Comparison of ENCODE assay signal across 18 mouse cellular contexts in genomic region chr14:84476906-84477305, GRCm38 (mm10). TPM values are rescaled to one million over a fixed set of nuclear protein-coding genes. Genes with fewer than 3 reads are reported as not detected.
DNase-seq lines count a peak whose midpoint lies in the region; ATAC-seq and TF ChIP-seq lines count a peak whose summit lies in the region.
"Had no signal": no experiment of that assay in that cellular context is flagged by ENCODE, and none has a peak within 500 bp of the region (broad histone marks: within the 10 kb centered on the region; RNA-seq: fewer than 3 reads in every experiment).

No protein-coding gene starts in this region.

- 52% methylated on average over 4 of the region's 4 CpGs for WGBS in hindbrain, postnatal 0 days
- 53% methylated on average over 4 of the region's 4 CpGs for WGBS in hindbrain, embryonic 13.5 days
- 56% methylated on average over 4 of the region's 4 CpGs for WGBS in neural tube, embryonic 15.5 days

- peak overlapping the region; percentile 36; the same call in 1 of the 2 replicates for H3K4me2 ChIP-seq in hindbrain, postnatal 0 days (ENCODE audit: low read depth, low read length)
- H3K4me2 ChIP-seq in hindbrain, embryonic 13.5 days: no peak overlapping the region
- H3K4me2 ChIP-seq in neural tube, embryonic 15.5 days: peak overlapping the region; percentile 23; the same call in 1 of the 2 replicates
- H3K4me2 ChIP-seq: embryonic facial prominence, embryonic 12.5 days; forebrain, embryonic 13.5 days; forebrain, embryonic 15.5 days had no signal

- H3K4me3 ChIP-seq in hindbrain, postnatal 0 days (ENCODE audit: low read length): no peak overlapping the region
- no peak overlapping the region for H3K4me3 ChIP-seq in hindbrain, embryonic 13.5 days
- no peak overlapping the region for H3K4me3 ChIP-seq in neural tube, embryonic 15.5 days (replicated peaks)
- H3K4me3 ChIP-seq: embryonic facial prominence, embryonic 10.5 days; embryonic facial prominence, embryonic 12.5 days; forebrain, embryonic 13.5 days; forebrain, embryonic 15.5 days had no signal

- no peak for ATAC-seq in hindbrain, postnatal 0 days
- ATAC-seq in hindbrain, embryonic 13.5 days (ENCODE audit: low FRiP score): no peak
- no peak for ATAC-seq in neural tube, embryonic 15.5 days (ENCODE audit: low FRiP score)
- ATAC-seq: forebrain, embryonic 13.5 days; forebrain, embryonic 15.5 days had no signal

- TF ChIP-seq CTCF in hindbrain, postnatal 0 days (IDR thresholded peaks at IDR 0.05; ENCODE audit: low read depth): no peak

- no peak overlapping the region for H3K9ac ChIP-seq in hindbrain, postnatal 0 days (replicated peaks; ENCODE audit: low read length)
- H3K9ac ChIP-seq in hindbrain, embryonic 13.5 days: no peak overlapping the region
- no peak overlapping the region for H3K9ac ChIP-seq in neural tube, embryonic 15.5 days (replicated peaks)
- H3K9ac ChIP-seq: embryonic facial prominence, embryonic 12.5 days; forebrain, embryonic 13.5 days; forebrain, embryonic 15.5 days had no signal

- no peaks in the 10 kb centered on the region for H3K9me3 ChIP-seq in hindbrain, postnatal 0 days (ENCODE audit: low read length)
- no peaks in the 10 kb centered on the region for H3K9me3 ChIP-seq in hindbrain, embryonic 13.5 days
- no peaks in the 10 kb centered on the region for H3K9me3 ChIP-seq in neural tube, embryonic 15.5 days (replicated peaks)
- H3K9me3 ChIP-seq: embryonic facial prominence, embryonic 10.5 days; embryonic facial prominence, embryonic 12.5 days; forebrain, embryonic 13.5 days; forebrain, embryonic 15.5 days had no signal

- H3K36me3 ChIP-seq in hindbrain, postnatal 0 days (ENCODE audit: insufficient read depth, low read length): no peaks in the 10 kb centered on the region
- H3K36me3 ChIP-seq in hindbrain, embryonic 13.5 days: peaks cover 3% of the 10 kb centered on the region; the same call in 1 of the 2 replicates
- H3K36me3 ChIP-seq in neural tube, embryonic 15.5 days: no peaks in the 10 kb centered on the region
- H3K36me3 ChIP-seq: embryonic facial prominence, embryonic 10.5 days; embryonic facial prominence, embryonic 12.5 days; forebrain, embryonic 15.5 days had no signal

- DNase-seq in hindbrain, postnatal 0 days (ENCODE audit: low spot score): no peak
- no peak for DNase-seq in neural tube, embryonic 10.5 days (ENCODE audit: extremely low spot score, low spot score)
- peak; percentile 58 for DNase-seq in retina, embryonic 14.5 days (ENCODE audit: low spot score)
- no peak for DNase-seq in right cerebral cortex, postnatal 4 days
- DNase-seq in lung, postnatal 36 days: no peak
- DNase-seq: adrenal gland, adult 8-10 months; adrenal gland, postnatal 14 days; adrenal gland, postnatal 36 days; cerebellum, adult 11-12 months; cerebellum, adult 2 months; cerebellum, adult 9-10 months had no signal

- no peak overlapping the region for H3K27ac ChIP-seq in hindbrain, postnatal 0 days
- H3K27ac ChIP-seq in hindbrain, embryonic 13.5 days: no peak overlapping the region
- no peak overlapping the region for H3K27ac ChIP-seq in neural tube, embryonic 15.5 days (replicated peaks)
- H3K27ac ChIP-seq: embryonic facial prominence, embryonic 10.5 days; embryonic facial prominence, embryonic 12.5 days; forebrain, embryonic 13.5 days; forebrain, embryonic 15.5 days had no signal

- H3K27me3 ChIP-seq in hindbrain, postnatal 0 days (ENCODE audit: insufficient read depth, low read length): no peaks in the 10 kb centered on the region
- no peaks in the 10 kb centered on the region for H3K27me3 ChIP-seq in hindbrain, embryonic 13.5 days
- H3K27me3 ChIP-seq in neural tube, embryonic 15.5 days (replicated peaks): no peaks in the 10 kb centered on the region
- H3K27me3 ChIP-seq: embryonic facial prominence, embryonic 12.5 days; forebrain, embryonic 13.5 days; forebrain, embryonic 15.5 days had no signal

- no peaks in the 10 kb centered on the region for H3K4me1 ChIP-seq in hindbrain, postnatal 0 days (ENCODE audit: insufficient read depth, low read length)
- no peaks in the 10 kb centered on the region; the same call in 1 of the 2 replicates for H3K4me1 ChIP-seq in hindbrain, embryonic 13.5 days (replicated peaks)
- no peaks in the 10 kb centered on the region; the same call in 1 of the 2 replicates for H3K4me1 ChIP-seq in neural tube, embryonic 15.5 days
- H3K4me1 ChIP-seq: embryonic facial prominence, embryonic 10.5 days; embryonic facial prominence, embryonic 12.5 days; forebrain, embryonic 13.5 days; forebrain, embryonic 15.5 days had no signal

RNA-seq across cellular contexts. Expression of gene Pcdh17, which starts 33.5 kb away (rescaled TPM):
- 57.3 and 62.8 TPM in 2 replicates for total RNA-seq in hindbrain, postnatal 0 days (2014; rRNA removed)
- 29.5 and 31.5 TPM in 2 replicates for polyA plus RNA-seq in hindbrain, postnatal 0 days (2015; fragmentation: Nextera tagmentation; extraction: Ambion mirVana)
- 18.8 and 19.2 TPM in 2 replicates for polyA plus RNA-seq in hindbrain, embryonic 13.5 days (2015; fragmentation: Nextera tagmentation; extraction: Ambion mirVana)
- 28.6 and 32.8 TPM in 2 replicates for polyA plus RNA-seq in neural tube, embryonic 15.5 days (2015; fragmentation: Nextera tagmentation; extraction: Ambion mirVana)
- total RNA-seq: MEL had no signal
